Mouse (Mus musculus): ENCODE data around the gene Fam178b.
"Not testable (repeated sequence)": the region's sequence is repeated elsewhere in the genome, so short reads cannot be mapped to it uniquely, and the experiment has no call there.

Fam178b gene

GRCm38 (mm10) chr1:36630053-36630739, 52.8 kb downstream of the Fam178b start:
- no peak for DNase-seq (ENCODE audit: low spot score)

- DNase-seq (ENCODE audit: low spot score): no peak
Measured at GRCm38 (mm10) chr1:36628585-36628984, 54.4 kb downstream of the Fam178b start.

GRCm38 (mm10) chr1:36625442-36625841, 57.5 kb downstream of the Fam178b start:
- no peak for DNase-seq (ENCODE audit: low spot score)

GRCm38 (mm10) chr1:36615958-36616357, 67.0 kb downstream of the Fam178b start:
- not testable (repeated sequence) for DNase-seq (ENCODE audit: low spot score)

DNA sequence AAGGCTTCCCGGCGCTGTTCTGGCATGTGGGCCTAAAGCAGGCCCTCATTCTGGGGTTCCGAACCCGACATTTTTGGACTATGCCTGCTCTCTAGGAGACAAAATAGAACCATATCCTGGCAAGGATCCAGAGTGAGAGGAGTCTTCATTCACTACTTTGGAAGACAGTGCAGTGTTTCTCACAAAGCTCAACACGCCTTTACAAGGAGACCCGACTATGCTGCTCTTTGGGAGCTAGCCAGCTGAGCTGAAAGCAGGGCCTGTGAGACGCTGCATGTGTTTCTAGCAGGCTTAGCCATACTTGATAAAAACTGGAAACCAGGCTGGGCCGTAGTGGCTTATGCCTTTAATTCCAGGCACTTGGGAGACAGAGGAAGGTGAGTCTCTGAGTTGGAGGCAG, 67.8 kb downstream of the Fam178b start:
- no peak for DNase-seq (ENCODE audit: low spot score)

DNA sequence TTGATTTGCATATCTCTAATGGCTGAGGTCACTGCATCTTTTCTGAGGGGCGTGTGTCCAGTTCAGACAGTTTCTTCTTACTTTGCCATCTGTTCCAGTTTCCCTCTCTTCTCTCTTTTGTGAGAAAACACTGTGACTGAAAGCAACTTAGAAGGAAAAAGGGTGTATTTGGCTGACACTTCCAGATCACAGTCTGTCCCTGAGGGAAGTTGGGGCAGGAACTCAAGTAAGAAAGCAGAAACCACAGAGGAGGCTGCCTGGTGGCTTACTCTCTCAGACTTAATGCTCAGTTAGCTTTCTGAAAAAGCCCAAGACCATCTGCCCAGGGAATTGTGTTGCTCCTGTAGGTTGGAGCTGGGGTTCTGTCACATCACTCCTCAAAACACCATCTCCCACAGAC, 68.4 kb downstream of the Fam178b start:
- DNase-seq (ENCODE audit: low spot score): no peak

GRCm38 (mm10) chr1:36613374-36613895, 69.5 kb downstream of the Fam178b start:
- DNase-seq (ENCODE audit: low spot score): no peak

GRCm38 (mm10) chr1:36612362-36612761, 70.6 kb downstream of the Fam178b start:
- DNase-seq (ENCODE audit: low spot score): no peak

DNA sequence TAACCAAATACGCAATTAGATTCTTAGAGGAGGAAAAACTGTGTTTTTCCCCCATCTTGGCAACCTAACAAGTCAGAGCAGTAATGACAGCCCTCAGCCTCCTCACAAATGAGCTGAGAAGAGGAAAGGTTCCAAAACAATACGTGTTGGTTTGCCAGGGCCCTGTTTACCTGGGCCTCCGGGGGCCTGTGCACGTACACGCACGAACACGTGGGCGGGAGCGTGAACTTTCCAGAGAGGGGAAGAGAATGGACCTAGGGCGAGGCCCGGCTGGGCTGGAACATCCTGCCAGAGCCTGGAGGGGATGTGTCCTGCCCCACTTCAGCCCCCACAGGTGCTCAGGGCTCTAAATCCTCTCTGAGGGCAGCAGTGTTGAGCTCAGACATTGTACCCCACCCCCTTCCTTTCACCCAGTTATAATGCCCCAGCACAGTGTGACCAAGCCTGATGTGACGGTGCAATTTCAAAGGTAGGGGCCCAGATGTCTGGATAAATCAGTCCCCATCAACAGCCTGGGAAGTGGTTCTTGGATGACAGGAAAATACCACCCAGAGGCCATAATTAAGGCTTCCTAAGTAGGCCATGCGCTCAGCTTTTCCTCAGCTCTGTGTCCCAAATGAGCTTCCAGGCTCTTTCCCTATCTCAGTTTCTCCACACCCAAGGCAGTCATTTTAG, 71.4 kb downstream of the Fam178b start:
- no peak for DNase-seq (ENCODE audit: low spot score)

- DNase-seq (ENCODE audit: low spot score): no peak
Measured at GRCm38 (mm10) chr1:36608211-36608610, 74.8 kb downstream of the Fam178b start.

- DNase-seq (ENCODE audit: low spot score): no peak
Measured at GRCm38 (mm10) chr1:36606951-36607350, 76.0 kb downstream of the Fam178b start.

DNA sequence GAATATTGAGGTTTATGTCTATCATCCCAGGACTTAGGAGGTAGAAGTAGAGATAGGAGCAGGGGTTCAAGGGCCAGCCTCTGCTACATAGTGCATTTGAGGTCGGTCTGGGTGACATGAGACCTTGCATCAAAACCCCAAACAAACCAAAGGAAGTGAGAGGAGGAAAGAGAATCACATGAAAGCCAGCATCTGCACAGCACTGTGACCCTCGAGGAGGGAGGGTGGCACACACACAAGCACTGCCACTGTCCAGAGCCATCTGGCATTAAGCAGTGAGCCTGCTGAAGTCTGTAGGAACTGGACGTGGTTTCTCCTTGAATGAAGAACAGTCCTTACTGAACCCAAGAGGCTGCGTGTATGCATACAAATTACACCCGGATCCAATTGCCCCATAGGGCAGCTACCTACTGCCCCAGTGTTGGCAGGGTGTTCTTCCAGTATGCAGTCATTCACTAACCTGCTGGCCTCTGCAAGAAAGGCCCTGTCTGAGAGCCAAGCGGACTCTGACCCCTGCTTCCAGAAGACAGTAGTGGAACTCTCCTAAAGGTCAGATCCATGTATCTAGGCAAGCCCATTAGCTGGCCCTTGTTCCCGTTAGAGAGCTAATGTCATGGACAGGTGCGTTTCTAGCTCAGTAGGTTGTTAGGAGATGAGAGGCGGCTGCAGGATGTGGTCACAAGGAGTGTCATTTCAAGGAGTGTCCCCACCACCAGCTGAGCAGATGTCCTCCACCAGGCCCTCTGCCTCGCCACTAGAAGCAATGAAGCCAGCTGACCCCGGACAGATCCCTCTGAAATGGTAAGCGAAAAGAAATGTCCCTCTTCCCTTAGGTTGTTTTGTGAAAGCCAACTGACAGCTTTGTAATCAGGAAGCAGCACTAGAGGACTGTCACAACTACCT, 78.5 kb downstream of the Fam178b start:
- no peak for DNase-seq (ENCODE audit: low spot score)

GRCm38 (mm10) chr1:36603361-36603760, 79.6 kb downstream of the Fam178b start:
- DNase-seq (ENCODE audit: low spot score): peak; percentile 65

GRCm38 (mm10) chr1:36602271-36602670, 80.7 kb downstream of the Fam178b start:
- DNase-seq (ENCODE audit: low spot score): no peak

DNA sequence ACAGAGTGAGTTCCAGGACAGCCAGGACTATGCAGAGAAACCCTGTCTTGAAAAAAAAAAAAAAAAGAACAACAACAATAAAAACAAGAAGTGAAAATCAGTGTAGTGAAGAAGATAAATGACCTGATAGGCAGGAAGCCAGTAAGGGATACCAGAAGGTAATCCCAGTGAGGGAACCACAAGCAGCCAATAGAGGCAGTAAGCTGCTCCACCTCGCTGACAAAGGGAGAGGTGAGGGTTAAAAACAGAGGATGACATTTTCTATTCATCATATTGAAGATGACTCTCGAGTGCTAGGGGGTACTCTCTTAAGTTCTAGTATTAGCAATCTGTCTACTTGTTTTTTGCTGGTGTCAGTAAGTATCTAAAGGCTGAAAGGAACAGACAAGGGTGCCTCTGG, 84.6 kb downstream of the Fam178b start:
- no peak for DNase-seq (ENCODE audit: low spot score)

DNA sequence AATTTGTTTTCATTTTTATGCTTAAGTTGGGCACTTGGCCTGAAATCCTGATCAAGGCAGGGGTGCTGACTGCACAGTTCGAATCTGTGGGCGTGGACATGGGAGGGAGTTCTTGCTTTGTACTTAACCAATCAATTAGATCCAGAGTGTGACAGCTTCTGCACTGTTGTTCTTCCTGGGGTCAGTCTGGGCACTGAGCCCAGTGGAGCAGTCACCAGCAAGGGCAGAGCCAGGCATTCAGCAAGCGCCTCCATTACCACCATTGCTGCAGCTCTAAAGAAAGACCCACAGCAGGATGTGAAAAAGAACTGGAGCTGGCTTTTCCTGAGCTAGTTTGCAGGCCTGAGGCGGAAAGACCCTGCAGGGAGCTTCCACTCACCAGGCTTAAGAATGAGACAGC, 86.9 kb downstream of the Fam178b start:
- peak; percentile 62 for DNase-seq (ENCODE audit: low spot score)

- no peak for DNase-seq (ENCODE audit: low spot score)
Measured at GRCm38 (mm10) chr1:36595167-36595931, 87.6 kb downstream of the Fam178b start.

DNA sequence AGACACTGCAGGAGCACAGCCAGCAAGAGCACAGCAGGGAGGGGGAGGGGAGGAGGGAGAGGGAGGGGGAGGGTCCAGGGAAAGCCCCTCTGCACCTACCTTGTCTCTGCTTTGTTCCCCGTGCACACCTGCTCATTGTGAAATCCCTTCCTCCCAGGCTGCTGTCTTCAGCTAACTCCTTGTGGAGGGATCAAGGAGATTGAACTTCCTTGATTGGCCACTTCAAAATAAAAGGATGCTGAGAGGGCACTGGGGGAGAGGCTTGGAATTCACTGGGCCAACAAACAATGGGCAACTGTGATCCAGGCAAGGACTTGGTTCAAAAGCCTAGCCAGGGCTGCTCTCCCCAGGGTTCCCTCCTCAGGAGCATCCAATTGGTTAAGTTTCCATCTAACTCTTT, 89.9 kb downstream of the Fam178b start:
- no peak for DNase-seq (ENCODE audit: low spot score)

- DNase-seq (ENCODE audit: low spot score): no peak
Measured at GRCm38 (mm10) chr1:36591408-36591807, 91.6 kb downstream of the Fam178b start.

- DNase-seq (ENCODE audit: low spot score): no peak
Measured at GRCm38 (mm10) chr1:36590664-36591063, 92.3 kb downstream of the Fam178b start.

- no peak for DNase-seq (ENCODE audit: low spot score)
Measured at GRCm38 (mm10) chr1:36589486-36589885, 93.5 kb downstream of the Fam178b start.

Measured in ovary, postnatal 36 days (tissue).